Mouse (Mus musculus): ENCODE results near the gene Erc2. TPM values are rescaled to one million over a fixed set of nuclear protein-coding genes. Genes with fewer than 3 reads are reported as not detected.

The Erc2 gene
- total RNA-seq, 2 experiments from 2014 or later = 4.7 to 10.2 TPM

- no peak for DNase-seq
Measured at GRCm38 (mm10) chr14:27778503-27778902, 156.3 kb downstream of the Erc2 start.

- no peak for DNase-seq
Measured at GRCm38 (mm10) chr14:27778982-27779701, 156.9 kb downstream of the Erc2 start.

- no peak for DNase-seq
Measured at GRCm38 (mm10) chr14:27781221-27781620, 159.0 kb downstream of the Erc2 start.

GRCm38 (mm10) chr14:27784826-27785225 is 162.6 kb downstream of the Erc2 start:
- DNase-seq = no peak

GRCm38 (mm10) chr14:27785562-27785961 is 163.3 kb downstream of the Erc2 start:
- DNase-seq = no peak

- no peak for DNase-seq
Measured at GRCm38 (mm10) chr14:27789066-27789898, 167.1 kb downstream of the Erc2 start.

- DNase-seq = no peak
Measured at GRCm38 (mm10) chr14:27798184-27798934, 176.1 kb downstream of the Erc2 start.

GRCm38 (mm10) chr14:27800766-27801165 is 178.5 kb downstream of the Erc2 start:
- no peak for DNase-seq

- DNase-seq = peak in 1 of 2 experiments; percentile 19
Measured at GRCm38 (mm10) chr14:27803961-27804360, 181.7 kb downstream of the Erc2 start.

- no peak for DNase-seq
Measured at GRCm38 (mm10) chr14:27805064-27805463, 182.8 kb downstream of the Erc2 start.

GRCm38 (mm10) chr14:27808080-27808479 is 185.9 kb downstream of the Erc2 start:
- DNase-seq = peak; percentile 52 to 55

GRCm38 (mm10) chr14:27808523-27809114 is 186.4 kb downstream of the Erc2 start:
- no peak for DNase-seq

GRCm38 (mm10) chr14:27810790-27811189 is 188.6 kb downstream of the Erc2 start:
- DNase-seq = peak; percentile 48 to 50

GRCm38 (mm10) chr14:27811649-27812048 is 189.4 kb downstream of the Erc2 start:
- no peak for DNase-seq

- DNase-seq = no peak
Measured at GRCm38 (mm10) chr14:27815739-27816138, 193.5 kb downstream of the Erc2 start.

- DNase-seq = no peak
Measured at GRCm38 (mm10) chr14:27818986-27819385, 196.8 kb downstream of the Erc2 start.

- peak; percentile 13 to 28 for DNase-seq
Measured at GRCm38 (mm10) chr14:27821801-27822200, 199.6 kb downstream of the Erc2 start.

GRCm38 (mm10) chr14:27822566-27822965 is 200.3 kb downstream of the Erc2 start:
- no peak for DNase-seq

- peak; percentile 76 to 78 for DNase-seq
Measured at GRCm38 (mm10) chr14:27823048-27823447, 200.8 kb downstream of the Erc2 start.

- DNase-seq = peak; percentile 43 to 44
Measured at GRCm38 (mm10) chr14:27823897-27824296, 201.7 kb downstream of the Erc2 start.

- DNase-seq = no peak
Measured at GRCm38 (mm10) chr14:27826829-27827228, 204.6 kb downstream of the Erc2 start.

GRCm38 (mm10) chr14:27828089-27828488 is 205.9 kb downstream of the Erc2 start:
- DNase-seq = no peak
